Mouse (Mus musculus) MEL (cell line): ENCODE data around the gene Foxn3.

ENCODE experiments used
- CTCF ChIP-seq, 3 experiments: IDR thresholded peaks in 2 of 3; conservative IDR thresholded peaks in 1 of 3; 2 replicates each; pipeline ENCODE4 v1.5.1; 2011 to 2012; ENCODE audit warnings: low read length in 3 of 3, low read depth in 2 of 3, mild to moderate bottlenecking in 2 of 3, improper control_type of control experiment in 1 of 3, inconsistent platforms in 1 of 3, mixed read lengths in 1 of 3, moderate library complexity in 1 of 3; ENCODE audit not compliant: control insufficient read depth in 1 of 3, insufficient read depth in 1 of 3, poor library complexity in 1 of 3, severe bottlenecking in 1 of 3
- EP300 ChIP-seq, 2 experiments: IDR thresholded peaks; 2 replicates each; pipeline ENCODE4 v1.6.1; 2011; ENCODE audit warnings: improper control_type of control experiment in 2 of 2, low read length in 2 of 2, low read depth in 1 of 2, mild to moderate bottlenecking in 1 of 2
- HCFC1 ChIP-seq: IDR thresholded peaks from 2 replicates; pipeline ENCODE4 v1.6.1; 2012; ENCODE audit warnings: low read depth, mild to moderate bottlenecking, inconsistent platforms, low read length, improper control_type of control experiment, moderate library complexity
- MAFK ChIP-seq: IDR thresholded peaks from 2 replicates; pipeline ENCODE4 v1.6.1; 2011; ENCODE audit warnings: low read depth, mild to moderate bottlenecking, low read length, improper control_type of control experiment, borderline replicate concordance
- MAX ChIP-seq: IDR thresholded peaks from 2 replicates; pipeline ENCODE4 v1.6.1; 2011; ENCODE audit warnings: low read length, improper control_type of control experiment
- MAZ ChIP-seq: IDR thresholded peaks from 2 replicates; pipeline ENCODE4 v1.6.1; 2012; ENCODE audit warnings: low read depth, mild to moderate bottlenecking, inconsistent platforms, low read length, improper control_type of control experiment
- NELFE ChIP-seq: IDR thresholded peaks from 2 replicates; pipeline ENCODE4 v1.6.1; 2011; ENCODE audit warnings: low read depth, low read length, improper control_type of control experiment
- USF1 ChIP-seq: IDR thresholded peaks from 2 replicates; pipeline ENCODE4 v1.6.1; 2014; ENCODE audit warnings: low read depth, mild to moderate bottlenecking, inconsistent platforms, low read length, improper control_type of control experiment, moderate library complexity
- ZC3H11A ChIP-seq: IDR thresholded peaks from 2 replicates; pipeline ENCODE4 v1.6.1; 2012; ENCODE audit warnings: low read depth, mild to moderate bottlenecking, inconsistent platforms, low read length, improper control_type of control experiment

GRCm38 (mm10) chr12:99457521-99458205 lies 105.7 kb downstream of the Foxn3 start:
- TF ChIP-seq MAZ (no peak), NELFE (no peak), HCFC1 (no peak), ZC3H11A (no peak), EP300 (IDR thresholded peaks at IDR 0.05; ENCODE audit: low read depth in 1 of 2, low read length in 2 of 2) (no peak), USF1 (no peak), MAFK (no peak), CTCF (IDR thresholded peaks at IDR 0.05 in 2 of 3, conservative IDR thresholded peaks at IDR 0.05 in 1 of 3; ENCODE audit: control insufficient read depth in 1 of 3, insufficient read depth in 1 of 3, low read depth in 2 of 3, low read length in 3 of 3, poor library complexity in 1 of 3, severe bottlenecking in 1 of 3) (no peak), MAX (no peak)
